Mouse (Mus musculus): Measurements from ENCODE around the gene Peg10. TPM values are rescaled to one million over a fixed set of nuclear protein-coding genes. Genes with fewer than 3 reads are reported as not detected.

The Peg10 gene
- total RNA-seq, 1 experiment, result 225 TPM

DNA sequence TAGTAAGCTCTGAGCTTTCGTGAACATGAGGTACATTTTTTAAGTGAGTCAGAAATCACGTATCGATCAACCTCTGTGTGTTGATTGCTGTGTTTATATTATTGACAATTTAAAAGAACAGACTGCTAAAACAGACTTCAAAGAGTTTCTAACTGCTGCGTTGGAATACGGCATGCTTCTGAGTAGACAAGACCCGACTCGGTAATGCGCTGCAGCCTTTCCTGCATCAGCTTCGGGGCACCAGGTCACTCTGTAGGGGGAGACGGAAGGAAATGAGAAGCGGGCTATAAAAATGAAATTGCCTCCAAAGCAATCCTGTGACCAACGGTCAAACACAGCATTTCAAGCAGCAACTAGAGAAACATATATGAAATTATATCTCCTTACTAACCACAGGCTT, 59.9 kb downstream of the Peg10 start:
- H3K4me3 ChIP-seq (ENCODE audit: insufficient read depth in 1 of 2, low read depth in 1 of 2, low read length in 2 of 2, poor library complexity in 1 of 2, severe bottlenecking in 1 of 2), result no peak overlapping the region
- no peak for DNase-seq (ENCODE audit: low read depth, low spot score)
- in situ Hi-C loops (cut with MboI; ENCODE audit: low sequenced_read_pairs in 2 of 2, unreplicated experiment in 2 of 2), result no loop called here
- H3K9ac ChIP-seq (ENCODE audit: insufficient read depth, low read depth, low read length, poor library complexity, severe bottlenecking), result no peak overlapping the region
- no peak for TF ChIP-seq HCFC1 (IDR thresholded peaks at IDR 0.05; ENCODE audit: borderline replicate concordance, insufficient read depth, low read length)
- no peak for TF ChIP-seq CHD2 (IDR thresholded peaks at IDR 0.05; ENCODE audit: low read depth, low read length)
- TF ChIP-seq ZC3H11A (IDR thresholded peaks at IDR 0.05; ENCODE audit: borderline replicate concordance, low read depth, low read length), result no peak
- TF ChIP-seq ZNF384 (IDR thresholded peaks at IDR 0.05; ENCODE audit: low read depth, low read length), result no peak
- TF ChIP-seq MAFK (IDR thresholded peaks at IDR 0.05; ENCODE audit: insufficient read depth, low read depth, low read length), result no peak
- H3K27ac ChIP-seq (ENCODE audit: insufficient read depth, low read depth, low read length, poor library complexity, severe bottlenecking), result no peak overlapping the region
- H3K4me1 ChIP-seq (ENCODE audit: control insufficient read depth in 2 of 2, insufficient read depth in 2 of 2, low read length in 2 of 2, poor library complexity in 1 of 2), result no peaks in the 10 kb centered on the region
- H3K9me3 ChIP-seq (ENCODE audit: control insufficient read depth, insufficient read depth, low read depth, low read length), result no peaks in the 10 kb centered on the region
- H3K36me3 ChIP-seq (ENCODE audit: control insufficient read depth, insufficient read depth, low read length, poor library complexity, severe bottlenecking), result no peaks in the 10 kb centered on the region

Other genes starting within 250 kb of the Peg10 start
- gene Col1a2, start 242.5 kb upstream of the Peg10 start, total RNA-seq (2012; rRNA removed), result 18.7 and 52.3 TPM in 2 replicates
- 12.5 and 15.6 TPM in 2 replicates for gene Casd1, start 146.5 kb upstream of the Peg10 start, total RNA-seq (2012; rRNA removed)
- gene Sgce, start 99 bp upstream of the Peg10 start, total RNA-seq (2012; rRNA removed), result 9.0 and 19.1 TPM in 2 replicates
- 22.2 and 38.1 TPM in 2 replicates for gene Ppp1r9a, start 155.6 kb downstream of the Peg10 start, total RNA-seq (2012; rRNA removed)

All from ES-E14 (cell line).